14 mouse cellular contexts compared by ENCODE assay signal in the genomic region with DNA sequence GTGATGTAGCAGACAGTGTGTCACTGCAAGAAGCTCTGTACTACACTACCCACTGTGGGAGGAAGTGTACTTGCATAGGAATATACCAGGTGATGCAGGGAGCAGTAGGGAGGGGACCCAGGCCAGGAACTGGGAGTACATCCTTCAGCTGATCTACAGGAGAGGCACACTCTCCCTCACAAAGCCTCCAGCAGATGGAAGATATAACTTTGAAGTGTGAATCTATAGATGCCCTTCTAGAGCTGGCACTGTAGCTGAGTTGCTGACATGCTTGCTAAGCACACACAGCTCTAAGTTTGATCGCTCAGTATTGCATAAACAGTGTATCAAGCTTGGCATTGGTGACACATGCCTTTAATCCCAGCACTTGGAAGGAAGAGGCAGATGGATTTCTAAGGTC. TPM values are rescaled to one million over a fixed set of nuclear protein-coding genes. Genes with fewer than 3 reads are reported as not detected.
"Had no signal": no experiment of that assay in that cellular context is flagged by ENCODE, and none has a peak within 500 bp of the region (broad histone marks: within the 10 kb centered on the region; RNA-seq: fewer than 3 reads in every experiment).

No protein-coding gene starts in this region.

RNA-seq across cellular contexts. Expression of a gene that starts 8.1 kb away (rescaled TPM):
- total RNA-seq: neutrophil, adult 5-6 weeks had no signal
- polyA plus RNA-seq: neural tube, embryonic 13.5 days; neural tube, embryonic 14.5 days; neural tube, embryonic 15.5 days; small intestine, adult 2 months; spleen, adult 2 months; stomach, embryonic 14.5 days; stomach, embryonic 15.5 days; stomach, embryonic 16.5 days; stomach, postnatal 0 days; thymus, adult 2 months; thymus, postnatal 0 days; urinary bladder, adult 2 months had no signal

RNA-seq across cellular contexts. Expression of a gene that starts 21.8 kb away (rescaled TPM):
- total RNA-seq: neutrophil, adult 5-6 weeks had no signal
- polyA plus RNA-seq: neural tube, embryonic 13.5 days; neural tube, embryonic 14.5 days; neural tube, embryonic 15.5 days; small intestine, adult 2 months; spleen, adult 2 months; stomach, embryonic 14.5 days; stomach, embryonic 15.5 days; stomach, embryonic 16.5 days; stomach, postnatal 0 days; testis, adult 2 months; thymus, adult 2 months; thymus, postnatal 0 days; urinary bladder, adult 2 months had no signal

RNA-seq across cellular contexts. Expression of a gene that starts 38.4 kb away (rescaled TPM):
- total RNA-seq: neutrophil, adult 5-6 weeks had no signal
- polyA plus RNA-seq: neural tube, embryonic 13.5 days; neural tube, embryonic 14.5 days; neural tube, embryonic 15.5 days; small intestine, adult 2 months; spleen, adult 2 months; stomach, embryonic 14.5 days; stomach, embryonic 15.5 days; stomach, embryonic 16.5 days; stomach, postnatal 0 days; testis, adult 2 months; thymus, postnatal 0 days; urinary bladder, adult 2 months had no signal

RNA-seq across cellular contexts. Expression of a gene that starts 53.1 kb away (rescaled TPM):
- total RNA-seq: neutrophil, adult 5-6 weeks had no signal
- polyA plus RNA-seq: neural tube, embryonic 13.5 days; neural tube, embryonic 14.5 days; neural tube, embryonic 15.5 days; small intestine, adult 2 months; spleen, adult 2 months; stomach, embryonic 14.5 days; stomach, embryonic 15.5 days; stomach, embryonic 16.5 days; stomach, postnatal 0 days; testis, adult 2 months; thymus, adult 2 months; thymus, postnatal 0 days; urinary bladder, adult 2 months had no signal
